Mouse (Mus musculus) testis, adult 2 months (tissue): Measurements from ENCODE around the gene 1500009C09Rik. TPM values are rescaled to one million over a fixed set of nuclear protein-coding genes. Genes with fewer than 3 reads are reported as not detected.

Experiments
- H3K27ac ChIP-seq: fragments of 200-500 bp; 2 replicates; pipeline ENCODE4 v1.5.1; 2012; ENCODE audit warnings: low read depth, low read length; ENCODE audit not compliant: control insufficient read depth, insufficient read depth
- H3K27me3 ChIP-seq: fragments of 200-500 bp; 2 replicates; pipeline ENCODE4 v1.6.1; 2012; ENCODE audit warnings: mild to moderate bottlenecking, low read length, moderate library complexity; ENCODE audit not compliant: control insufficient read depth, insufficient read depth
- H3K36me3 ChIP-seq: fragments of 200-500 bp; 2 replicates; pipeline ENCODE4 v1.6.1; 2012; ENCODE audit warnings: mild to moderate bottlenecking, low read length; ENCODE audit not compliant: control insufficient read depth, insufficient read depth
- H3K4me1 ChIP-seq: fragments of 200-500 bp; 2 replicates; pipeline ENCODE4 v1.6.1; 2012; ENCODE audit warnings: low read length; ENCODE audit not compliant: control insufficient read depth, insufficient read depth
- H3K4me3 ChIP-seq: fragments of 200-500 bp; 2 replicates; pipeline ENCODE4 v1.5.1; 2012; ENCODE audit warnings: low read depth, mild to moderate bottlenecking, low read length, moderate library complexity, mixed read lengths; ENCODE audit not compliant: control insufficient read depth
- CTCF ChIP-seq: fragments of 200-500 bp; IDR thresholded peaks from 2 replicates; pipeline ENCODE4 v1.5.1; 2012; ENCODE audit warnings: low read depth, mild to moderate bottlenecking, inconsistent platforms, low read length, moderate library complexity; ENCODE audit not compliant: control insufficient read depth, insufficient read depth, insufficient replicate concordance
- POLR2A ChIP-seq: fragments of 200-500 bp; IDR thresholded peaks from 2 replicates; pipeline ENCODE4 v1.6.1; 2012; ENCODE audit warnings: low read depth, mild to moderate bottlenecking, inconsistent platforms, low read length, moderate library complexity; ENCODE audit not compliant: control insufficient read depth
- polyA plus RNA-seq: library from polyadenylated mRNA; depleted of rRNA; stranded (reverse); fragments of >200 nt; gene quantifications from 2 replicates; pipeline ENCODE4 v1.2.3, GENCODE M21; 2012

Gene 1500009C09Rik
- polyA plus RNA-seq, 1 experiment = 9.4 TPM

GRCm38 (mm10) chr15:82230098-82230611 lies 22.0 kb upstream of the 1500009C09Rik start:
- H3K27me3 ChIP-seq = no peaks in the 10 kb centered on the region
- H3K36me3 ChIP-seq = no peaks in the 10 kb centered on the region
- H3K27ac ChIP-seq = no peak overlapping the region
- no peaks in the 10 kb centered on the region for H3K4me1 ChIP-seq
- no peak for TF ChIP-seq POLR2A
- H3K4me3 ChIP-seq = no peak overlapping the region

- Histone ChIP-seq H3K27me3 (no peaks in the 10 kb centered on the region), H3K27ac (no peak overlapping the region), H3K36me3 (no peaks in the 10 kb centered on the region), H3K4me3 (no peak overlapping the region), H3K4me1 (no peaks in the 10 kb centered on the region)
- TF ChIP-seq POLR2A (no peak), CTCF (no peak)
Observed at GRCm38 (mm10) chr15:82231100-82231499, 21.1 kb upstream of the 1500009C09Rik start.

GRCm38 (mm10) chr15:82231591-82232378 lies 20.4 kb upstream of the 1500009C09Rik start:
- no peak overlapping the region for H3K27ac ChIP-seq
- no peak for TF ChIP-seq CTCF
- no peak for TF ChIP-seq POLR2A
- H3K36me3 ChIP-seq = no peaks in the 10 kb centered on the region
- H3K4me3 ChIP-seq = no peak overlapping the region
- no peaks in the 10 kb centered on the region for H3K27me3 ChIP-seq
- H3K4me1 ChIP-seq = no peaks in the 10 kb centered on the region

- Histone ChIP-seq H3K4me1 (no peaks in the 10 kb centered on the region), H3K36me3 (no peaks in the 10 kb centered on the region), H3K27me3 (no peaks in the 10 kb centered on the region), H3K4me3 (no peak overlapping the region), H3K27ac (no peak overlapping the region)
- no peak for TF ChIP-seq CTCF
- no peak for TF ChIP-seq POLR2A
Observed at GRCm38 (mm10) chr15:82232651-82233050, 19.5 kb upstream of the 1500009C09Rik start.

- no peaks in the 10 kb centered on the region for H3K36me3 ChIP-seq
- H3K27me3 ChIP-seq = no peaks in the 10 kb centered on the region
- no peak overlapping the region for H3K27ac ChIP-seq
- H3K4me1 ChIP-seq = no peaks in the 10 kb centered on the region
- no peak for TF ChIP-seq POLR2A
- TF ChIP-seq CTCF = no peak
- no peak overlapping the region for H3K4me3 ChIP-seq
Observed at GRCm38 (mm10) chr15:82235661-82236060, 16.5 kb upstream of the 1500009C09Rik start.

GRCm38 (mm10) chr15:82236565-82236964 lies 15.6 kb upstream of the 1500009C09Rik start:
- H3K27ac ChIP-seq = no peak overlapping the region
- H3K36me3 ChIP-seq = no peaks in the 10 kb centered on the region
- TF ChIP-seq CTCF (peak; percentile 97), POLR2A (peak; percentile 31; the same call in 1 of the 2 replicates)
- no peaks in the 10 kb centered on the region for H3K27me3 ChIP-seq
- no peaks in the 10 kb centered on the region for H3K4me1 ChIP-seq
- H3K4me3 ChIP-seq = no peak overlapping the region

GRCm38 (mm10) chr15:82243311-82243710 lies 8.9 kb upstream of the 1500009C09Rik start:
- Histone ChIP-seq H3K27me3 (no peaks in the 10 kb centered on the region), H3K4me3 (peak overlapping the region; percentile 99; the same call in 1 of the 2 replicates), H3K27ac (no peak overlapping the region), H3K4me1 (peaks cover 12% of the 10 kb centered on the region), H3K36me3 (no peaks in the 10 kb centered on the region)
- TF ChIP-seq CTCF (no peak), POLR2A (no peak)
